Mouse (Mus musculus) CD4-positive, CD25-positive, alpha-beta regulatory T cell, adult 9 weeks (primary cell): ENCODE data around the gene Tceal5. TPM values are rescaled to one million over a fixed set of nuclear protein-coding genes. Genes with fewer than 3 reads are reported as not detected.

Source experiments
- polyA plus RNA-seq: library from polyadenylated mRNA; unstranded; fragments of 100-300 nt; shearing (Covaris generic); gene quantifications from one replicate; pipeline ENCODE4 v1.2.1, GENCODE M21; 2017

Gene Tceal5
- polyA plus RNA-seq, result not detected

GRCm38 (mm10) chrX:136203664-136204066 lies at the start of gene Tceal5:
Gene Tceal5 (minus strand): TSS chrX:136203876.

GRCm38 (mm10) chrX:136244574-136245229 lies 41.0 kb upstream of the Tceal5 start, which contains the start of gene Tceal9:
Gene Tceal9 (plus strand): TSS chrX:136245079.

GRCm38 (mm10) chrX:136214729-136215677 lies 11.3 kb upstream of the Tceal5 start, which contains the start of the genes Tceal7 and Bex1:
Gene Tceal7 (plus strand): TSS chrX:136214779.
Gene Bex1 (minus strand): TSS chrX:136215513.

GRCm38 (mm10) chrX:136172118-136172551 lies 31.5 kb downstream of the Tceal5 start, which contains the start of gene Tceal8:
Gene Tceal8 (minus strand): TSS chrX:136172342.

Other genes starting within 250 kb of the Tceal5 start
- gene Arxes2, start 210.1 kb downstream of the Tceal5 start, polyA plus RNA-seq, result 6.6 TPM
- gene Arxes1, start 170.5 kb downstream of the Tceal5 start, polyA plus RNA-seq, result not detected
- 1.3 TPM for gene Bex2, start 135.6 kb downstream of the Tceal5 start, polyA plus RNA-seq
- not detected for gene Nxf3, start 118.6 kb downstream of the Tceal5 start, polyA plus RNA-seq
- gene Bex4, start 64.9 kb downstream of the Tceal5 start, polyA plus RNA-seq, result not detected
- gene Tceal8, start 31.5 kb downstream of the Tceal5 start, polyA plus RNA-seq, result 1.1 TPM
- gene Tceal7, start 10.9 kb upstream of the Tceal5 start, polyA plus RNA-seq, result not detected
- gene Bex1, start 11.6 kb upstream of the Tceal5 start, polyA plus RNA-seq, result not detected
- gene Tceal9, start 41.2 kb upstream of the Tceal5 start, polyA plus RNA-seq, result 49.4 TPM
- 100 TPM for gene Bex3, start 66.4 kb upstream of the Tceal5 start, polyA plus RNA-seq